Mouse (Mus musculus): ENCODE measurements around the gene Hspb6. TPM values are rescaled to one million over a fixed set of nuclear protein-coding genes. Genes with fewer than 3 reads are reported as not detected.

Hspb6 gene
- total and polyA plus RNA-seq, 3 experiments = 0.79 to 6.0 (median 2.3) TPM

GRCm38 (mm10) chr7:30559443-30559954 is 7.5 kb downstream of the Hspb6 start, which contains the start of gene Lin37:
TSS of gene Lin37 (minus strand) at chr7:30559838.
- Histone ChIP-seq H3K4me3 (replicated peaks in 1 of 3; ENCODE audit: low read depth in 2 of 3, low read length in 2 of 3, poor library complexity in 1 of 3) (peak within 1 kb of the TSS; percentile 70 to 99 (median 99)), H3K4me2 (ENCODE audit: insufficient read depth, low read depth, poor library complexity, severe bottlenecking) (peak within 1 kb of the TSS; percentile 85), H3K79me2 (replicated peaks; ENCODE audit: control insufficient read depth, extremely low read depth, insufficient read depth, poor library complexity, severe bottlenecking) (peaks cover 25% of the 10 kb centered on the region), H3K36me3 (replicated peaks in 1 of 2; ENCODE audit: control insufficient read depth in 1 of 2, insufficient read depth in 1 of 2, low read length in 1 of 2) (peaks cover 27 to 47% of the 10 kb centered on the region in 2 experiments), H3K27ac (ENCODE audit: insufficient read depth, low read depth) (peak within 1 kb of the TSS; percentile 63), H3K9me3 (replicated peaks; ENCODE audit: low read length) (no peaks in the 10 kb centered on the region), H3K9ac (ENCODE audit: insufficient read depth, low read depth) (peak within 1 kb of the TSS; percentile 98), H3K27me3 (replicated peaks) (no peaks in the 10 kb centered on the region), H3K4me1 (ENCODE audit: control insufficient read depth in 1 of 2, insufficient read depth in 2 of 2) (peaks cover 9 to 37% of the 10 kb centered on the region in 2 experiments; a peak in 3 of 4 replicates)
- dilution Hi-C loops (cut with MboI; ENCODE audit: extremely low pct_ligation_motif_present, extremely low pct_unique_long_range_greater_than_20kb, low sequenced_read_pairs) = no loop called here
- DNase-seq (ENCODE audit: extremely low read depth) = peak; percentile 98
- in situ Hi-C loops (cut with MboI; ENCODE audit: low pct_ligation_motif_present, low pct_unique_long_range_greater_than_20kb, low sequenced_read_pairs) = loop anchor here (5.0 kb wide), 1 partner anchor 48 kb away; no protein-coding TSS in a partner anchor
- no peak for TF ChIP-seq USF1 (IDR thresholded peaks at IDR 0.05; ENCODE audit: low read depth, low read length)
- 0 out of 2 replicates have a peak, but pooled peaks have one; percentile 42 for TF ChIP-seq POLR2AphosphoS2 (IDR thresholded peaks at IDR 0.05; ENCODE audit: low read depth, low read length)
- peak; percentile 51; the same call in 1 of the 2 replicates for TF ChIP-seq IRF4 (IDR thresholded peaks at IDR 0.05; ENCODE audit: low read depth, low read length)
- no peak; the same call in 1 of the 2 replicates for TF ChIP-seq CHD1 (IDR thresholded peaks at IDR 0.05; ENCODE audit: low read depth, low read length)
- peak; percentile 67 for TF ChIP-seq MXI1 (IDR thresholded peaks at IDR 0.05; ENCODE audit: low read depth, low read length)
- TF ChIP-seq SIN3A (IDR thresholded peaks at IDR 0.05; ENCODE audit: low read length) = peak; percentile 95
- no peak for TF ChIP-seq ZNF384 (IDR thresholded peaks at IDR 0.05; ENCODE audit: low read depth, low read length)
- peak; percentile 95 for TF ChIP-seq ELF1 (IDR thresholded peaks at IDR 0.05; ENCODE audit: low read depth, low read length)
- TF ChIP-seq CHD2 (IDR thresholded peaks at IDR 0.05; ENCODE audit: low read length) = peak; percentile 89
- TF ChIP-seq POLR2A (IDR thresholded peaks at IDR 0.05; ENCODE audit: low read depth, low read length) = peak; percentile 73
- peak; percentile 88 for TF ChIP-seq NRF1 (IDR thresholded peaks at IDR 0.05; ENCODE audit: low read depth, low read length)
- peak; percentile 71; the same call in 1 of the 2 replicates for TF ChIP-seq ZMIZ1 (IDR thresholded peaks at IDR 0.05; ENCODE audit: low read depth, low read length)
- no peak for TF ChIP-seq BHLHE40 (IDR thresholded peaks at IDR 0.05; ENCODE audit: low read depth, low read length)
- peak; percentile 64 for TF ChIP-seq MEF2A (IDR thresholded peaks at IDR 0.05; ENCODE audit: borderline replicate concordance, low read depth, low read length)
- peak; percentile 61 for TF ChIP-seq NELFE (IDR thresholded peaks at IDR 0.05; ENCODE audit: low read depth, low read length)
- TF ChIP-seq KAT2A (IDR thresholded peaks at IDR 0.05; ENCODE audit: insufficient replicate concordance, low read length) = peak; percentile 84; the same call in 1 of the 2 replicates
- TF ChIP-seq TBP (conservative IDR thresholded peaks at IDR 0.05; ENCODE audit: low read depth, low read length) = peak; percentile 59; the same call in 1 of the 2 replicates
- peak; percentile 22; the same call in 1 of the 2 replicates for TF ChIP-seq MAX (IDR thresholded peaks at IDR 0.05; ENCODE audit: low read length)
- peak; percentile 94 for TF ChIP-seq HCFC1 (IDR thresholded peaks at IDR 0.05; ENCODE audit: low read depth, low read length)
- TF ChIP-seq PAX5 (IDR thresholded peaks at IDR 0.05; ENCODE audit: low read length) = no peak
- TF ChIP-seq TCF12 (IDR thresholded peaks at IDR 0.05; ENCODE audit: low read depth, low read length) = peak; percentile 63; the same call in 1 of the 2 replicates
- TF ChIP-seq MAZ (IDR thresholded peaks at IDR 0.05; ENCODE audit: low read depth, low read length) = peak; percentile 95

All from CH12.LX (cell line).